Mouse (Mus musculus): ENCODE measurements around the gene Txlnb. TPM values are rescaled to one million over a fixed set of nuclear protein-coding genes. Genes with fewer than 3 reads are reported as not detected.

The Txlnb gene
- 2.1 TPM for polyA plus RNA-seq (2017; shearing (Covaris generic))

DNA sequence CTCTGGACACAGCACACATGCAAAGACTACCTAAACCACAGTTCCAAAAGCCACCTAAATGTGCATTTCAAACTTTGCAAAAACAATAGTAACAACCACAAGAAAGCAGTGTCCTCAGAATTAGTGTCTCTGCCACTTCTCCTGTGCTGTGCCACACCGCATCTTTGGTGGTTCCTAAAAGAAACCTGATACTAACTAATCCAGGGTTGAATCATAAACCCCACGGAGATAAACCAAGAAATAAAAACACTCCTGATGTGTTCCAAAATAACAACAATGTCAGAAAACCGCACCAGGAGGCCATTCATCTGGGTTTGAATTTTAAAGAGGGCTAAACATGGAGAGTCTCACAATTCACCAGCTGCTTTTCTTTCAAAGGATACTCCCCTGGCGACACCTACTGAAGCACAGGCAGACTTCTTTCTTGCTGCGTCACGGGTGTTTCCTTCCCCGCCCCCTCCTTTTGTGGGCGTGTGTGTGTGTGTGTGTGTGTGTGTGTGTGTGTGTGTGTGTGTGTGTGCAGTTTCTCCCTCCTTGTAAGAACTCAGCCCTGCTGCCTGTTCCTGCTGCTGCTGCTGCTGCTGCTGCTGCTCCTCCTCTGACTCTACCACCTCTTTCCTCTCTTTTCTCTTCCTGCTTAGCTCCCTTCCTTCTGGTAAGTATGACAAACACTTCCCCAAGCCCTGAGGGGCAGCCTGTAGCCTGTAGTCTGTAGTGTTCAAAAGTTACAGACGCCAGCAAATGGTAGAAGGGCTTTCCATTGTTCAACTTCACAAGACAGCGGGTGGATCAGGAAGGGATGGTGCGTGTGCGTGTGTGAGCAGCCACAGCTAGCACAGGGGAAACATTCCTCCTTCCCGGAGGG lies at the start of gene Txlnb:
Gene Txlnb, plus strand, starts transcription at position 460 of the 865 bp plus-strand sequence.

Other genes with a start within 250 kb of the Txlnb start
- 123 TPM for gene Cited2, start 73.0 kb upstream of the Txlnb start, polyA plus RNA-seq (2017; shearing (Covaris generic))
- 119 TPM for gene Heca, start 151.8 kb downstream of the Txlnb start, polyA plus RNA-seq (2017; shearing (Covaris generic))
- 221 TPM for gene Abracl, start 227.1 kb downstream of the Txlnb start, polyA plus RNA-seq (2017; shearing (Covaris generic))

All from effector memory CD4-positive, alpha-beta T cell, adult 7 months (primary cell).